Mouse (Mus musculus) stomach, embryonic 15.5 days (tissue): ENCODE measurements around the gene 2410004P03Rik. TPM values are rescaled to one million over a fixed set of nuclear protein-coding genes. Genes with fewer than 3 reads are reported as not detected.

Source experiments
- ATAC-seq: fragments of 200-750 bp; cut with Nextera tagmentation; 2 replicates; pipeline ENCODE4 v1.8.0; 2017; ENCODE audit warnings: low read depth, moderate number of reproducible peaks, moderate TSS enrichment; ENCODE audit not compliant: insufficient read depth, low FRiP score
- H3K27ac ChIP-seq: fragments of 300-500 bp; sonication (generic); 2 replicates; pipeline ENCODE4 v1.5.1; 2015; ENCODE audit warnings: mild to moderate bottlenecking, inconsistent platforms
- H3K27me3 ChIP-seq: fragments of 300-500 bp; sonication (generic); replicated peaks from 2 replicates; pipeline ENCODE4 v1.6.1; 2015; ENCODE audit warnings: inconsistent platforms
- H3K36me3 ChIP-seq: fragments of 300-500 bp; sonication (generic); 2 replicates; pipeline ENCODE4 v1.6.1; 2015; ENCODE audit warnings: inconsistent platforms
- H3K4me1 ChIP-seq: fragments of 300-500 bp; sonication (generic); 2 replicates; pipeline ENCODE4 v1.6.1; 2015; ENCODE audit warnings: inconsistent platforms
- H3K4me2 ChIP-seq: fragments of 300-500 bp; sonication (generic); 2 replicates; pipeline ENCODE4 v1.6.1; 2015; ENCODE audit warnings: mild to moderate bottlenecking, inconsistent platforms
- H3K4me3 ChIP-seq: fragments of 300-500 bp; sonication (generic); replicated peaks from 2 replicates; pipeline ENCODE4 v1.5.1; 2015; ENCODE audit warnings: inconsistent platforms
- H3K9ac ChIP-seq: fragments of 300-500 bp; sonication (generic); 2 replicates; pipeline ENCODE4 v1.6.1; 2015; ENCODE audit warnings: inconsistent platforms
- H3K9me3 ChIP-seq: fragments of 300-500 bp; sonication (generic); 2 replicates; pipeline ENCODE4 v1.6.1; 2016; ENCODE audit warnings: inconsistent platforms
- whole genome bisulfite sequencing: fragments of 180-500 bp; shearing (Covaris S2); methylation state at CpG from one replicate; pipeline ENCODE4 v1.1.7; 2015; 5-methylcytosine and 5-hydroxymethylcytosine counted together
- polyA plus RNA-seq: library from polyadenylated mRNA; unstranded; fragments of >200 nt; fragmentation: Nextera tagmentation; extraction: Ambion mirVana; gene quantifications from 2 replicates; pipeline ENCODE4 v1.2.1, GENCODE M21; 2015

2410004P03Rik gene
- polyA plus RNA-seq, 1 experiment from 2014 or later, result 0.27 TPM

- 90% methylated on average over 2 of the region's 2 CpGs for WGBS
- Histone ChIP-seq H3K27me3 (no peaks in the 10 kb centered on the region), H3K27ac (no peak overlapping the region), H3K4me2 (no peak overlapping the region), H3K36me3 (no peaks in the 10 kb centered on the region), H3K9ac (no peak overlapping the region), H3K4me3 (no peak overlapping the region), H3K4me1 (no peaks in the 10 kb centered on the region), H3K9me3 (no peaks in the 10 kb centered on the region)
- ATAC-seq, result no peak
Observed at GRCm38 (mm10) chr12:16991376-16991775, 20.2 kb downstream of the 2410004P03Rik start.

GRCm38 (mm10) chr12:16985778-16986177, 25.7 kb downstream of the 2410004P03Rik start:
- Histone ChIP-seq H3K27me3 (no peaks in the 10 kb centered on the region), H3K27ac (no peak overlapping the region), H3K4me2 (no peak overlapping the region), H3K36me3 (peaks cover 7% of the 10 kb centered on the region), H3K4me1 (no peaks in the 10 kb centered on the region), H3K4me3 (no peak overlapping the region), H3K9ac (no peak overlapping the region), H3K9me3 (no peaks in the 10 kb centered on the region)
- WGBS, result 95% methylated on average over 1 of the region's 1 CpGs
- ATAC-seq, result no peak

GRCm38 (mm10) chr12:16977120-16977519, 34.4 kb downstream of the 2410004P03Rik start:
- Histone ChIP-seq H3K36me3 (peaks cover 49% of the 10 kb centered on the region), H3K4me3 (no peak overlapping the region)

GRCm38 (mm10) chr12:16966811-16967210, 44.7 kb downstream of the 2410004P03Rik start:
- Histone ChIP-seq H3K36me3 (peaks cover 19% of the 10 kb centered on the region), H3K27ac (no peak overlapping the region), H3K27me3 (no peaks in the 10 kb centered on the region), H3K9me3 (no peaks in the 10 kb centered on the region), H3K9ac (no peak overlapping the region), H3K4me3 (no peak overlapping the region), H3K4me2 (no peak overlapping the region), H3K4me1 (no peaks in the 10 kb centered on the region)
- ATAC-seq, result no peak
- WGBS, result 93% methylated on average over 2 of the region's 2 CpGs

More at GRCm38 (mm10) chr12:16977120-16977519, 34.4 kb downstream of the 2410004P03Rik start:
- ATAC-seq, result no peak
- H3K9ac ChIP-seq, result no peak overlapping the region
- no peaks in the 10 kb centered on the region for H3K9me3 ChIP-seq
- H3K4me2 ChIP-seq, result no peak overlapping the region
- H3K4me1 ChIP-seq, result no peaks in the 10 kb centered on the region
- no peak overlapping the region for H3K27ac ChIP-seq
- H3K27me3 ChIP-seq, result no peaks in the 10 kb centered on the region

- Histone ChIP-seq H3K27ac (no peak overlapping the region), H3K27me3 (no peaks in the 10 kb centered on the region), H3K36me3 (peaks cover 25% of the 10 kb centered on the region), H3K9me3 (no peaks in the 10 kb centered on the region), H3K4me1 (no peaks in the 10 kb centered on the region), H3K4me2 (no peak overlapping the region), H3K4me3 (no peak overlapping the region), H3K9ac (no peak overlapping the region)
- no peak for ATAC-seq
- 88% methylated on average over 2 of the region's 2 CpGs for WGBS
Observed at GRCm38 (mm10) chr12:16963354-16963753, 48.2 kb downstream of the 2410004P03Rik start.

- H3K4me2 ChIP-seq, result no peak overlapping the region
- H3K27me3 ChIP-seq, result no peaks in the 10 kb centered on the region
- H3K4me3 ChIP-seq, result no peak overlapping the region
- H3K27ac ChIP-seq, result no peak overlapping the region
- H3K9me3 ChIP-seq, result no peaks in the 10 kb centered on the region
- no peak for ATAC-seq
- H3K36me3 ChIP-seq, result peaks cover 24% of the 10 kb centered on the region
- 62% methylated on average over 1 of the region's 1 CpGs for WGBS
- no peaks in the 10 kb centered on the region for H3K4me1 ChIP-seq
- no peak overlapping the region for H3K9ac ChIP-seq
Observed at GRCm38 (mm10) chr12:16958851-16959250, 52.7 kb downstream of the 2410004P03Rik start.

Other genes starting within 250 kb of the 2410004P03Rik start
- 2.2 and 2.5 TPM in 2 replicates for gene Greb1, start 210.8 kb downstream of the 2410004P03Rik start, polyA plus RNA-seq
- gene E2f6, start 200.8 kb downstream of the 2410004P03Rik start, polyA plus RNA-seq, result 38.6 and 39.3 TPM in 2 replicates
- gene Rock2, start 116.8 kb downstream of the 2410004P03Rik start, polyA plus RNA-seq, result 20.5 and 21.7 TPM in 2 replicates
- gene Pqlc3, start 11.3 kb downstream of the 2410004P03Rik start, polyA plus RNA-seq, result 10.5 and 10.7 TPM in 2 replicates
- 0.35 and 0.40 TPM in 2 replicates for gene Kcnf1, start 165.2 kb upstream of the 2410004P03Rik start, polyA plus RNA-seq